Mouse (Mus musculus): ENCODE data around the gene Mettl2. TPM values are rescaled to one million over a fixed set of nuclear protein-coding genes. Genes with fewer than 3 reads are reported as not detected.
"Not testable (repeated sequence)": the region's sequence is repeated elsewhere in the genome, so short reads cannot be mapped to it uniquely, and the experiment has no call there.

Gene Mettl2
- 10 to 100 TPM; 21.6 to 28.6 (median 24.8) TPM for total RNA-seq (2022)

- peak; percentile 64 for DNase-seq
Measured at GRCm38 (mm10) chr11:105125735-105126519, at the start of gene Mettl2. Mettl2 (plus strand) TSS chr11:105126425.

DNA sequence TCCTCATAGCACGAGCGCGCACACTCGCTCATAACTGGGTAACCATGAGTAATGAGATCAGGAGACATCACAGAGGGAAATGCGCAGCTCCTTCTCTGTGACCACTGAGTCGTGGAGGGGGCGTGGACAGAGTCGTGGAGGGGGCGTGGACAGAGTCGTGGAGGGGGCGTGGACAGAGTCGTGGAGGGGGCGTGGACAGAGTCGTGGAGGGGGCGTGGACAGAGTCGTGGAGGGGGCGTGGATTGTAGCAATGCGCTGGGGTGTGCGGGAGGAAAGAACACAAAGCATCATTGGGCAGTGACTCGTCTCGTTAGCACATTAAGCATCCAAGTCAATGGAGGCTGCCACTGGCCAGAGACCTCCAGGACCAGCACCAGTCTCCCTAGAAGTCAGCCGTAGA, 13.8 kb upstream of the Mettl2 start:
- DNase-seq = not testable (repeated sequence)

- no peak for DNase-seq
Measured at GRCm38 (mm10) chr11:105117814-105118213, 8.4 kb upstream of the Mettl2 start.

- no peak for DNase-seq
Measured at GRCm38 (mm10) chr11:105120551-105121061, 5.6 kb upstream of the Mettl2 start.

DNA sequence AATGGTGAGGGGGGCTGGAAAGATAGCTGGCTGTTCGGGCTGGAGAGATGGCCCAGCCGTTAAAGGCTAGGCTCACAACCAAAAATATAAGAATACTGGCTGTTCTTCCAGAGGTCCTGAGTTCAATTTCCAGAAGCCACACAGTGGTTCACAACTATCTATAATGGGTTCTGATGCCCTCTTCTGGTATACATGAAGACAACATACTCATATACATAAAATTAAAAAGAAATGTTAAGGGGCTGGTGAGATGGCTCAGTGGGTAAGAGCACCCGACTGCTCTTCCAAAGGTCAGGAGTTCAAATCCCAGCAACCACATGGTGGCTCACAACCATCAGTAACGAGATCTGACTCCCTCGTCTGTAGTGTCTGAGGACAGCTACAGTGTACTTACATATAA, 4.4 kb upstream of the Mettl2 start:
- not testable (repeated sequence) for DNase-seq

- peak; percentile 20 for DNase-seq
Measured at GRCm38 (mm10) chr11:105123986-105124385, 2.2 kb upstream of the Mettl2 start.

- no peak for DNase-seq
Measured at GRCm38 (mm10) chr11:105126520-105127029, 350 bp downstream of the Mettl2 start.

DNA sequence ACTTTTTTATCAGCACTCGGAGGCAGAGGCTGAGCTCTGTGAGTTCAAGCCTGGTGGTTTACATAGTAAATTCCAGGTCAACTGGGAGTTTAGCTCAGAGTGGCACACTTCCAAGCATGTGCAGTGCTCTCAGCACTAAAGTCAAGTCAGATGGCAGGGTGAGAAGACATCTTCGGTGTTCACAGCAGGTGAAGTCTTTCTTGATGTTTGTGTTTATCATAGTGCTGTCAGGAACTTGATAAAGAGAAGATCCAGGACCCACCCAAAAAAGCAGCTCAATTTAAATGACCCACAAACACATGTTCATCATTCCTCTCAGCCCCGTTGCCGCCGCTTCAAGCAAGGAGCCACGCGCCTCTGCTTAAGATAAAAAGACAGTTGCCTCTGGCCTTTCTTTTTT, 9.5 kb downstream of the Mettl2 start:
- no peak for DNase-seq

GRCm38 (mm10) chr11:105137255-105137654, 11.0 kb downstream of the Mettl2 start:
- not testable (repeated sequence) for DNase-seq

DNA sequence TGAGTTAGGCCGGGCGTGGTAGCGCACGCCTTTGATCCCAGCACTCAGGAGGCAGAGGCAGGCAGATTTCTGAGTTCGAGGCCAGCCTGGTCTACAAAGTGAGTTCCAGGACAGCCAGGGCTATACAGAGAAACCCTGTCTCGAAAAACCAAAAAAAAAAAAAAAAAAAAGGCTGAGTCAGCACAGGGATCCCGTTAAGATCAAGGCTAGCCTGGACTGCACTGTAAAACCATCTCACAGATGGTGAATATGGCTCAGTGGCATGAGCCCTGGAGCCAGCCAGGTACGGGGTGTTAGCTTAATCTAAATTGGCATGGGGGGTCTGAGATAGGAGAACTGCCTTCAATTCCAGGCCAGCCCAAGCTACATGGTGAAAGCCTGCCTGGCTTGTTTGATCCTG, 14.3 kb downstream of the Mettl2 start:
- not testable (repeated sequence) for DNase-seq

DNA sequence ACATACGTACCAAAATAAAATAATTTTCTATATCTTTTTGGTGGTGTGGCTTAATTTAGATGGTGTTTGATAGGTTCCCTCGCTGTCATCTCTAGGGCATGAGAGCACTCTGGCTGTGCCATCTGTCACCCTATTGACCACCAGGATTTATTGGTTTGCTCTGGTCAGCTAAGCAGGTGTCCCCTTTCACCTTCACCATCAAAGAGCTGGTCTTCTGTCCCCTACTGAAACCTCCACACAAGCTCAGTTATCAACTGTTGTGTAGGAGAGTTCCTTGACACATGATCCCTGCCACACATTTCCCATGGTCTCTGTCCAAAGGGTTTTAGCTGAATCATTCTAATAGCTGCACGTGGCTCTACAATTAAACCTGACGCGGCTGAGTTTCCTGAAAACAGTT, 14.9 kb downstream of the Mettl2 start:
- no peak for DNase-seq

DNA sequence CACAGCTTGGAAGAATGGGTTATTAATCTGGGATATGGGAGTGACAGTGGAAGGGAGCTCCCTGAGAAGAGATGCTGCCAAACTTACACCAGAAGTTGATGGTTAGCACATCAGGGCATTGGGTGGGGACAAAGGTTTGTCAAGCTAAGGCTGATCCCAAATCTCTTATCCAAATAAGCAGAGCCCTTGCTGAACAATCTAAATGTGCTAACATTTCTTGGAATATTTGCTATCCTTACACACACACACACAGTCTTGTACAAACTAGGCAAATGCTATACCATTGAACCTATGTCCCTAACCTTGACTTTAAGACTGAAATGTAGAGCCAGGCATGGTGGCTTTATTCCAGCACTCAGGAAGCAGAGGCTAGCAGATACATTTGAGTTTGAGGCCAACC, 17.3 kb downstream of the Mettl2 start:
- no peak for DNase-seq

DNA sequence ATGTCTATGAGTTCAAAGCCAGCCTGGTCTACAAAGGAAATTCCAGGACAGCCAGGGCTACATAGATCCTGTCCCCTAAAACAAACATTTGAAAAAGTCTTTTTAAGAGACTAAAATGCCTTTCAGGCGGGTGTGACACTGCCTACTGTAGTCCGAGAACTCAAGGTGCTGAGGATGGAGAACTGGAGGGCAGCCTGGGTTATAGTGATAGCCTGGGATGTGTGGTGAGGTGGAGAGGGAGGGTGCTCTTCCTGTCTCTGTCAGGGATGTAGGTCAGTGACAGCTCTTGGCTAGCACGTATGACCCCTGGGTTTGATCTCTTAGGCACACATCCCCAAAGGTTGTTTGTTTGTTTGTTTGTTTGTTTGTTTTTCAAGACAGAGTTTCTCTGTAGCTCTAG, 17.9 kb downstream of the Mettl2 start:
- no peak for DNase-seq

DNA sequence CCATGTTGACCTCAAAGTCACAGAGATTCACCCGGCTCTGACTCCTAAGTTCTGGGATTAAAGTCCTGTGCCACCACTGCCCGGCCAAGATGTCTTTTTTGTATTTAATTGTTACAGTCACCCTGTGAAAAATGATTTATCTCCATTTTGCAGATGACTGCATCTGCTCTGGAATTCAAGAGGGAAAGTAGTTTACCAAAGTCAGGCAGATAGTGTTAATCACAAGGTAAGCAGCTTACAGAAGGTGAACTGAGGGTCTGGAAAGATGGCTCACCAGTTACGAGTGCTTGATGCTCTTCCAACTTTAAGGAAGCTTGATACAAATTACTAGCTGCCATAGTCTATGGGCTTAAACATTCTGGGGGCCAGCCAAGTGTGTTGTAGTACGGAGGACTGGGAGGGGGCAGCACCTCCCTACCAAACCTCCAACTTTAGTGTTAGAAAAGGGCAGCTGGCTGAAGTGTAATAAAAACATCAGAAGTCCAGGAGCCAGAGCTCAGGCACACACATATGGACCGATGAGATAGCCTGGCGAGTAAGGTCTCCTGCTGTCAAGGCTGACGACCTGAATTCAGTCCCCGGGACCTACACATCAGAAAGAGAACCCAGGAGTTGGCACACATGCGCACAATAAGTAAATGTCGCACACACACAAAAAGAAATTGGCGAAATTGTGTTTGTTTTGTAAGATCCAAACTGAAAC, 18.4 kb downstream of the Mettl2 start:
- no peak for DNase-seq

DNA sequence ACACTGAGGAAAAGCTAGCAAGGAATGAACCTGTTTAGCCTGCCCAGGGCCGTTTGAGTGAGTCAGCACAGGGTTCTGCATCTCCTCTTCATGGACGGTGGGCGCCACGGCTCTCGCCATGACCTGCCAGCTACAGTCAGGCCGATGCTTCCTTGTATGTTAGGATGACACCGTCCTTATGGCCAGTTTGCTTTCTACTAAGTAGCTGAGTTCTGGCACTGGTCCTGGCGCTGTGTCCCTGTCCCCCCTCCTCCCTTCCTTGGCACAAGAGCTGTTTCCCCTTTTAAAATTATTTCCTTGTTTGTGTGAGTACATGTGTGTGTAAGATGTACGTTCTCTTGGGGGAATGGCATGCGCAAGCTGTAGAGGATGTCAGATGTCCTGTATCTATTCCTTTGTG, 19.0 kb downstream of the Mettl2 start:
- DNase-seq = no peak

DNA sequence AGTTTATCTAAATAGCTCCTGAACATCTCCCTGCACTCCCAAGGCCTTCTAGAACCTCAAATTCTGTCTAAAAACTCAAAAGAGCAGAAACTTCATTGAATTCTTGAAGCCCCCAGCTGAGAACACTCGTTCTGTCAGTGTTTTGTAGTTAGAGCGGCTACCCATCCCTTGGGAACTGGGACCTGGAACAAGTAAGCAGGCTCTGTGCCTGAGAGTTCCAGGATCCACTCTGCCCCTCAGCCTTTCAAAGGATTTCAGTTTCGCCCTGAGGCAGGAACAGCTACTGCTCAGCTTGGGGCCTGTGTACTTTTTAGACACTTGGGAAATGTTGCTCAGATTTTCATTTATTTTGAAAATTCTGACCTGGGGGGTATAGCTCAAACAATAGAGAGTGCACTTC, 20.4 kb downstream of the Mettl2 start, which contains the start of gene Gm10842:
Gene Gm10842, plus strand, starts transcription at position 301 of the 400 bp plus-strand sequence.
- DNase-seq = no peak

GRCm38 (mm10) chr11:105149353-105149752, 23.1 kb downstream of the Mettl2 start:
- DNase-seq = no peak

DNA sequence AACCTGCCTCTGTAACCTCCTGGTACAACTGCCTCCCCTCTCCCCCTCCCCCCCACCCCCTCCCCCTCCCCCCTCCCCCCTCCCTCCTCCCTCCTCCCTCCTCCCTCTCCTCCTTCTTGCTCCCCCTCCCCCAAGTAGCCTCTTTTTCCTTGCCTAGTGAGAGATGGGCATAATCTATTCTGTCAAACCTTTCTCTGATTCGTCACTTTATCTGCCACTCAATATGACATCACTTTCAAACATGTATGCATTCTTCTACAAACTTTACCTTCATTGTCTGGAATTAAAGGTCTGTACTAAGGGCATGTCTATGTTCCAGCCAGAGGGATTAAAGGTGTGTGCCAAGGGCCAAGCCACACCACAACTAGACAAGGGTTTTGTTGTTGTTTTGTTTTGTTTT, 23.5 kb downstream of the Mettl2 start:
- no peak for DNase-seq

DNA sequence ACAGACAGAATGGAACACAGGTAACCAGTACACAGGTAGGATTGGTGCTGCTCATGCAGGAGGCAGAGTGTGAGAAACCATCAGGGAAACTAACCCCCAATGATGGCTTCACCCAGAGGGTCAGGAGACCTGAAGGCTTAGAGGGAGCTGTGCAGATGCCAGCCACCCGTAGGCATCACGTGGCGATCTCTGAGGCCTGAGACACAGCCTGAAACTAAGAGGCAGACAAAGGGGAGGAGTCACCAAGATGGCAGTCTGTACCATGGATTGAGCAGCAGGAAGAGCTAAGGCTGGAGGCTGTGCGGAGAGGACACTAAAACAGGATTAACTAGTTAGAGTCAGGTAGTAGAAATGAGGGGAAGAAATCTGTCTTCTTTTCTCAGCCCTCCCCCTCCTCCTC, 24.5 kb downstream of the Mettl2 start:
- no peak for DNase-seq

GRCm38 (mm10) chr11:105151226-105152016, 25.2 kb downstream of the Mettl2 start:
- no peak for DNase-seq

DNA sequence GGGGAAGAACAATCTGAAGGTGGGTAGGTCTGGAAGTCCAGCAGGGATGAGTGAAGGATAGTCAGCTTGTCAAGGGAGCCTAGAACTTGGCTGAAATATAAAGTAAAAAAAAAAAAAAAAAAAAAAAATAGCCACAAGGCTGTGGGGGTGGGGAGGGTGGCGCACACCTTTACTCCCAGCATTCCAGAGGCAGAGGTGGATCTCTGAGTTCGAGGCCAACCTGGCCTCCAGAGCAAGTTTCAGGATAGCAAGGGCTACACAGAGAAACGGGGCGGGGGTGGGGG, 25.7 kb downstream of the Mettl2 start:
- DNase-seq = no peak

DNA sequence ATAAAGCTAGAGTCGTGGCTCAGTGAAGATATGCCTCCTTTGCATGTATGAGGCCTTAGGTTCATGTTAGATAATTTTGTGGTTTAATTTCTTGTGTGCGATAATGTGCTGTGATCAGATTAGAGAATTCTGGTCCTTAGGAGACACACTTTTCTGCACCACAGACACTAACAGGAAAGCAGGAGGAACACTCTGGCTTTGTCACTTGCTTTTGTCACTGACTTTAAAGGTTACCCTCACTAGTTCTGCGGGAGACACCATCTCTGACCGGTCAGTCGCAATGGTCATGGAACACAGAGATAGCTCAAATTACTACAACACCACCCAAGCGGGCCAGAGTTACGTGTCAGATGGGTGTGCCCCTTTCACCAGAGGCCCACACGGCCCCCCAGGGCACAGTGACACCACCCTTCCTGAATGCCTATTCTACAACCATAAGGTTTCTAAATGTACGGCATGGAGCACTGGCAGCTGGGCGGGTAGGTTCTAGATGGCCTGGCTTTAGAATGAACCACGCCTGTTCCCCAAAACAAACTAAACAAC, 26.2 kb downstream of the Mettl2 start:
- DNase-seq = no peak
